Mouse (Mus musculus): ENCODE data around the gene Pde8b. TPM values are rescaled to one million over a fixed set of nuclear protein-coding genes. Genes with fewer than 3 reads are reported as not detected.

The Pde8b gene
- 21.1 TPM for polyA plus RNA-seq (2014; fragmentation: Illumina TruSeq; extraction: RNeasy Lipid Tissue Mini Kit (QIAGEN cat#74804); ENCODE audit: insufficient read depth, low read depth, low replicate concordance)

DNA sequence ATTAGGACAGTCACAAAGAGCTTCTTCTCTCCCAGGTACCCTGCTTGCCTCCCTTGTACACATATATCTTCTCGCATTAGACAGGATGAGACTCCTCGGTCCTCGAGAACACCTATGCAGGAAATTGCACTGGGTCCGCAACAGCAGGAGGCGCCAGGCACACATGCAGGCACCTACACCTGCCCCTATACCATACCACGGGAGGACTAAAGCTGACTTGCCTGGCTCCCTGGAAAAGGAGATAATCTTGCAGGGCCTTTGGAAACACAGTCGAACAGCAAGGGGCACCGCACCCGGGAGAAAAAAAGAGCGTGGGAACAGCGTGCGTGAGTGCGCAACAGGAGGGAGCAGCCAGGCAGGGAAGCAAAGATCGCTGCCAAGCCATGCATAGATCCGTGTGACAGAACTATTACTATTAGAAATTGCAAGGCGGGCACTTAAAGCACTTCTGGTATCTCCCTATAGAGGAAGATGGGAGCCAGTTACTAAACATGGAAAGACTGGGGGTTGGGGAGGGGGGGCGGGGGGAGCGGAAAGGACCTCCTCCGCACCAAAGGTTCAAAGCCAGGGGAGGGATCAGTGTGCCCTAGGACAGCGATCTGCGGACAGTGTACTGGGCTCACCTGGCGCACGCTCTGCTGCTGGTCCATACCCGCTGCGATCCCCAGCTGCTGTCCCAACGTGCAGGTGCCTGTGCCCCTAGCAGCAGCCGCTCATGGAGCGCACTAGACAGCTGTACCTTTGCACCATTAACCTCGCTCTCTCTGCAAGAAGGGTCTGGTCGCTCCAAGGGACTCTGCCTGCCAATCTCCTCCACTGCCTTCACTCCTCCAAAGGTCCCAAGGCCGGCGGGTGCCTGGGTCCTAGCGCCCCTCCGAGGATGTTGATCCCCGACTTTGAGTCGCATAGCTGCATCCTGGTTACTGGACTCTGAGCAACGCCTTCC is at the start of gene Pde8b:
Gene Pde8b, minus strand, starts transcription at position 826 of the 946 bp plus-strand sequence.

DNA sequence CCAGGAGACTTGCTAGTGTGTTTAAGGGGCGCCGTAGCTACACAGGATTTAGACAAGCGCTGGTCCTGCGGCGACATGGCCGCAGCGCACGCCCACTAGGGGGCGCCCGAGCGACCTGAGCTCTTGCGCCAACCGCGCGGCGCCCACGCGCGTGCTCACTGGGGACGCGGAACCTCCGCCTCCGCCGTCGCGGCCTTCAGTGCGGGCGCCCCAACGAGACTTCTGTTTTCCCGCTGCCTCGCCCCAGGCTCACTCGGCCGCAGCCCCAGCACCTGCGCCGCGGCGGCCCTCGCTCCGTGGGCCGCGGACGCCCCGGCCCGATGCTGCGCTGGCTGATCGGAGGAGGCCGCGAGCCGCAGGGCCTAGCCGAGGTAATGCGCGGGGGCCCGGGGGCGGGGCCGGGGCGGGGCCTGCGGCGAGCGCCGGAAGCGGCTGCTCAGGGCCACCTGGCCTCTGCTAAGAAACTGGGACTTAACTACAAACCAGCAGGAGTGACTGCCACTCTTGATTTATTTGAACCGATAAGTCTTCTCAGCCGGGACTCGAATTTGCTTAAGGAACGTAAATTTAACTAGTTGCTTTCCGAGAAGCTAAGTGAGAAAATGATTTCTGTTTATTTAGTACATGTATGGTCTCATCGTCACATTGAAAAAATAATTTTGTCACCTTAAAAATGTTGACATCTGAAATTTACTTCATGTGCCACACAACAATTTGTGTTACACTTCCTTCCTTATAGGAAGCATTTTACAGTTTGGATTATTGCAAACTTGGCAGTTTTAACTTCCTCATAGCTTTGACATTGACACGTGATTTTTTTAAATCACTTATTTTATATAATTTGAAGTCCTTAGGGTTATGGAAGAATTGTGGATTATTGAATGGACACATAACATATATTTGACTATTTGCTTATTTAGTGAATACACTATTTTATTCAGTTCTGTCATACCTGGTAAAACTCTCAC is 273.6 kb downstream of the Pde8b start, which contains the start of gene Wdr41:
Gene Wdr41, plus strand, starts transcription at position 126 of the 968 bp plus-strand sequence.

Other genes starting within 250 kb of the Pde8b start
- gene Zbed3, start 73.3 kb upstream of the Pde8b start, polyA plus RNA-seq (2014; fragmentation: Illumina TruSeq; extraction: RNeasy Lipid Tissue Mini Kit (QIAGEN cat#74804); ENCODE audit: insufficient read depth, low read depth, low replicate concordance), result 8.1 TPM
- gene Aggf1, start 125.0 kb upstream of the Pde8b start, polyA plus RNA-seq (2014; fragmentation: Illumina TruSeq; extraction: RNeasy Lipid Tissue Mini Kit (QIAGEN cat#74804); ENCODE audit: insufficient read depth, low read depth, low replicate concordance), result 19.1 TPM
- not detected for gene Crhbp, start 194.6 kb upstream of the Pde8b start, polyA plus RNA-seq (2014; fragmentation: Illumina TruSeq; extraction: RNeasy Lipid Tissue Mini Kit (QIAGEN cat#74804); ENCODE audit: insufficient read depth, low read depth, low replicate concordance)
- gene S100z, start 228.4 kb upstream of the Pde8b start, polyA plus RNA-seq (2014; fragmentation: Illumina TruSeq; extraction: RNeasy Lipid Tissue Mini Kit (QIAGEN cat#74804); ENCODE audit: insufficient read depth, low read depth, low replicate concordance), result 0.94 TPM

Measured in lung, adult 10 weeks (tissue).